Mouse (Mus musculus) cerebellum, adult 2 months (tissue): Measurements from ENCODE around the gene Epas1. TPM values are rescaled to one million over a fixed set of nuclear protein-coding genes. Genes with fewer than 3 reads are reported as not detected.

Source experiments
- DNase-seq, 2 experiments: peaks; one replicate each; pipeline ENCODE4 v3.0.0; 2021
- H3K27ac ChIP-seq: fragments of 200-500 bp; 2 replicates; pipeline ENCODE4 v1.5.1; 2012; ENCODE audit warnings: low read length, control low read depth, inconsistent platforms; ENCODE audit not compliant: insufficient read depth
- H3K27me3 ChIP-seq: fragments of 200-500 bp; 2 replicates; pipeline ENCODE4 v1.6.1; 2012; ENCODE audit warnings: inconsistent platforms, mild to moderate bottlenecking, low read length, moderate library complexity; ENCODE audit not compliant: control insufficient read depth, insufficient read depth
- H3K4me1 ChIP-seq: fragments of 200-500 bp; 2 replicates; pipeline ENCODE4 v1.6.1; 2011; ENCODE audit warnings: low read length; ENCODE audit not compliant: control insufficient read depth, insufficient read depth
- H3K4me3 ChIP-seq: fragments of 200-500 bp; replicated peaks from 2 replicates; pipeline ENCODE3; 2011; ENCODE audit warnings: mild to moderate bottlenecking, low read depth, low read length, control low read depth; ENCODE audit not compliant: insufficient read depth
- CTCF ChIP-seq: fragments of 200-500 bp; IDR thresholded peaks from 2 replicates; pipeline ENCODE4 v1.5.1; 2011; ENCODE audit warnings: low read depth, mild to moderate bottlenecking, control low read depth, low read length, moderate library complexity, borderline replicate concordance; ENCODE audit not compliant: insufficient read depth
- POLR2A ChIP-seq: fragments of 200-500 bp; IDR thresholded peaks from 2 replicates; pipeline ENCODE4 v1.6.1; 2011; ENCODE audit warnings: low read length, control low read depth, borderline replicate concordance; ENCODE audit not compliant: insufficient read depth
- WGBS: fragments of 180-500 bp; shearing (Covaris S2); methylation state at CpG from one replicate; pipeline ENCODE4 v1.1.7; 2018; 5-methylcytosine and 5-hydroxymethylcytosine counted together
- polyA plus RNA-seq: library from polyadenylated mRNA; depleted of rRNA; stranded (reverse); fragments of >200 nt; gene quantifications from 2 replicates; pipeline ENCODE4 v1.2.3, GENCODE M21; 2012

Epas1 gene
- polyA plus RNA-seq, 1 experiment: 71.1 TPM

- no peak overlapping the region for H3K27ac ChIP-seq
- DNase-seq: no peak
- no peak overlapping the region for H3K4me3 ChIP-seq
- 69% methylated on average over 9 of the region's 9 CpGs for WGBS
- no peaks in the 10 kb centered on the region for H3K27me3 ChIP-seq
- no peaks in the 10 kb centered on the region for H3K4me1 ChIP-seq
- no peak for TF ChIP-seq CTCF
- TF ChIP-seq POLR2A: no peak
Observed at GRCm38 (mm10) chr17:86850700-86851337, 97.3 kb downstream of the Epas1 start.

- Histone ChIP-seq H3K4me3 (no peak overlapping the region), H3K27me3 (no peaks in the 10 kb centered on the region), H3K4me1 (no peaks in the 10 kb centered on the region), H3K27ac (no peak overlapping the region)
- 55% methylated on average over 2 of the region's 2 CpGs for WGBS
- DNase-seq: no peak
- TF ChIP-seq CTCF (no peak), POLR2A (no peak)
Observed at GRCm38 (mm10) chr17:86851782-86852181, 98.3 kb downstream of the Epas1 start.

GRCm38 (mm10) chr17:86852591-86853031 is 99.1 kb downstream of the Epas1 start:
- Histone ChIP-seq H3K4me1 (no peaks in the 10 kb centered on the region), H3K27ac (no peak overlapping the region), H3K4me3 (no peak overlapping the region), H3K27me3 (no peaks in the 10 kb centered on the region)
- DNase-seq: no peak
- WGBS: 60% methylated on average over 13 of the region's 13 CpGs
- TF ChIP-seq CTCF (no peak), POLR2A (no peak)

DNA sequence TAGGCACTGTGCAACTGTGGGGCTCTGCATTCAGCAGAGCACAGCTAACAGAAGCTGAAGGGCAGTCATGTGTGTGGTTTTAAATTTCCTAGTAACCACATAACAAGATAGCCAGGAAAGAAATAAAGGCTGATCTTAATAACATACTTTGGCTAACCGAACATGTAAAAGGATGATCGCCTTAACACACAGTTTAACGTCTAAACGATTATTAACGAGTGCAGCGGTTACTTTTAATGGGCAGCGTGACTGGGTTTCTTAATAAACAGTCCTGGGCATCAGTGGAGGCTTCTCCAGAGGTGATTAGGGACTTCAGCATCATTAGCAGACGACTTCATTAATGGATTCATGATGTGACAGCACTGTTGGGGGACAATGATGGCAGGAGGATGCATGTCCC is 117.1 kb downstream of the Epas1 start:
- H3K27me3 ChIP-seq: no peaks in the 10 kb centered on the region
- TF ChIP-seq CTCF (no peak), POLR2A (no peak)
- no peak overlapping the region for H3K4me3 ChIP-seq
- H3K4me1 ChIP-seq: no peaks in the 10 kb centered on the region
- 85% methylated on average over 8 of the region's 8 CpGs for WGBS
- H3K27ac ChIP-seq: no peak overlapping the region
- DNase-seq: no peak

DNA sequence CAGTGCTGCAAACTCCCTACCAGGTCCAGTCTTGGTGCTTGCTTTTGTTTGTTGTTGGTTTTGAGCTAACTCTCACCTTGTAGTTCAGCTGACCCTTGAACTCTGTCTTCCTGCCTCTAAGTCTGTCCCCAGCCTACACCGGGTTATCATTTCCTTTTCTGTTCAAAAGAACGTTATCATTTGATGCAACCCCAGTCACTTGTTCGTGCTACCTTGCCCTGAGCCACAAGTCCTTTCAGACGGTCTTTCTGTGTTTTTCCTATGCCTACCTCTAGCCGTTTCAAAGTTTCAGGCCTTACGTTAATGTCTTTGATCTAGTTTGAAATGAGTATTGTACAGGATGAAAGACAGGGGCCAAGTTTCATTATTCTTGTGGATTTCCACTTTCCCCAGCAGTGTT is 119.1 kb downstream of the Epas1 start:
- 88% methylated on average over 6 of the region's 6 CpGs for WGBS
- H3K4me3 ChIP-seq: no peak overlapping the region

DNA sequence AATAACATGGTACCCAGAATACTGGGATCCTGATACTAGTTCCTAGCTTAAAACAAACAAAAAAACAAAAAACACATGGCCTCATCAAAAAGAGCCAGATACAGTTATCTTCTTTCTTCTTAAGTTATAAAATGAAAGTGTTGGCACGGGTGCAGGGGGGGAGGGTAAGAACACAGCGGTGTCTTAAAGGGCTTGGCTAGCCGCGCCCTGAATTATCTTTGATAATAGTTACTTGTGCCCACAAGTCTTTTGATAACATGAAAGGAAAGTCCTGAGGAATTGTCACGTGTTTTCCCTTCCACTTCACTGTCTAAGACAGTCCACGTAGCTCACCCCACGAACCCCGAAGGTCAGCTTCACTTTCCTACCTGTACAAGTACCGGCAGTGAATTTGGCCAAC is 123.4 kb downstream of the Epas1 start:
- 86% methylated on average over 9 of the region's 9 CpGs for WGBS
- Histone ChIP-seq H3K4me1 (no peaks in the 10 kb centered on the region), H3K4me3 (no peak overlapping the region), H3K27me3 (no peaks in the 10 kb centered on the region), H3K27ac (no peak overlapping the region)
- no peak for DNase-seq
- TF ChIP-seq CTCF (no peak), POLR2A (no peak)

More for the DNA sequence above, 119.1 kb downstream of the Epas1 start:
- no peaks in the 10 kb centered on the region for H3K4me1 ChIP-seq
- H3K27me3 ChIP-seq: no peaks in the 10 kb centered on the region
- no peak for DNase-seq
- TF ChIP-seq POLR2A (no peak), CTCF (no peak)
- no peak overlapping the region for H3K27ac ChIP-seq

- DNase-seq: no peak
- Histone ChIP-seq H3K27me3 (no peaks in the 10 kb centered on the region), H3K4me3 (no peak overlapping the region), H3K4me1 (no peaks in the 10 kb centered on the region), H3K27ac (no peak overlapping the region)
- 67% methylated on average over 2 of the region's 2 CpGs for WGBS
- TF ChIP-seq POLR2A: no peak
- TF ChIP-seq CTCF: no peak
Observed at GRCm38 (mm10) chr17:86877747-86878146, 124.2 kb downstream of the Epas1 start.

- DNase-seq: no peak
- H3K27me3 ChIP-seq: no peaks in the 10 kb centered on the region
- 54% methylated on average over 10 of the region's 10 CpGs for WGBS
- H3K27ac ChIP-seq: no peak overlapping the region
- no peak overlapping the region for H3K4me3 ChIP-seq
- TF ChIP-seq POLR2A (no peak), CTCF (no peak)
- H3K4me1 ChIP-seq: no peaks in the 10 kb centered on the region
Observed at GRCm38 (mm10) chr17:86880056-86880455, 126.6 kb downstream of the Epas1 start.
